Mouse (Mus musculus) cerebellum, postnatal 4 days (tissue): ENCODE measurements at regions not wholly inside any gene's neighbourhood (a gene's known extent, or its start where the extent isn't known, plus 50 kb on each side); places are given as distances from the start of the nearest gene placed in this dataset.

ENCODE experiments used
- DNase-seq, 2 experiments: peaks; one replicate each; pipeline ENCODE4 v3.0.0; 2022; ENCODE audit warnings: low spot score in 2 of 2, mixed read lengths in 1 of 2

DNA sequence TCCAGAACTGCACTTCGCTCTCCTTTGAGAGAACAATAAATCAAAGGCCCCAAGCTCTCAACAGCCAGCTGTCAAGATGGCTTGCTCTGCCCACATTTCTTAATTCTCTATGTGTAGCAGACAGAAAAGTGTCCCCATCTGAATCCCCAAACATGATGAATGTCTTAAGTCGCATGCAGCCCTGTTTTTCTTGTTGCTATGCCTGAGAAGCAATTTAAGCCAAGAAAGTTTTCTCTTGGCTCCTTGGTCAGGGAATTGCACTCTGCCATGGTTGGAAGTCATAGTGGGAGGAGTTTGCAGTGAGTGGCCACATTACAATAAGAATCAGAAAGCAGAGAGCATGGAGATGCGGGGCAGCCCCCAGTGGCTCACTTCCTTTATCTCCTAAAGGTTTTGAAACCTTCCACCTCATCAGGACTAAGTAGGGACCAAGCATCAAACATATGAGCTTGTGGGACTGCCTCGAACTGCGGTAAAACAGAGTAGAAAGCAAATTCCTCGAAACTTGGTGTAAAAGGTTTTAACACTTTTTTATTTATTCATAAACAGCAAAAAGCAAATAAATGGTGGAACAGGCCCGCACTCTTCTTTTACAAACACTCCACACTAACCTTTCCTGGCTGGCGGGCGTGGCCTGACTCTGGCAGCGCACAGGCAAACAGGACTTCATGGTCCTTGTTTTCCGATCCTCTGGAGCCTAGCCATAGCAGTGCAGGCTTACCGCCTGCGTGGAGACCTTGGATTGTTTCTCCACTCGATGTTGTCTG, 227.4 kb downstream of the Ankrd50 start:
- no peak for DNase-seq

DNA sequence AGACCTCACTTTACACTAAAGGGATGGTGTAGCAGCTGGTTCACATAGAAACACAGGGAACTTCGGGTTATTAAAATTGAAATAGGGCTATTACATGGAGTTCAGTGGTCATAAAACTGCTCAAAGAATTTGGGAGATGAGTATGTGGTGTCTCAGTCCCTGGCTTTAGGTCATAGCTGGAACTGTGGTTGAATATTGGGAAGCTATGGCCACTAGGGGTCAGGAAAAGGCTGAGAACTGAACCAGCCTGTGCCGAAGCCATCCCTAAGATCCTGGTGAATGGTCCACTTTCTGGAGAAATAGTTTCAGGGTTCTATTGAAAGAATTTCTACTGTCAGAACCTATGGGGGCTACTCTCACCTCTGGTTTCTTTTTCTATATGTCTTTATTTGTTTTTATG, 229.0 kb downstream of the Ankrd50 start:
- DNase-seq = peak in 1 of 2 experiments; percentile 31

DNA sequence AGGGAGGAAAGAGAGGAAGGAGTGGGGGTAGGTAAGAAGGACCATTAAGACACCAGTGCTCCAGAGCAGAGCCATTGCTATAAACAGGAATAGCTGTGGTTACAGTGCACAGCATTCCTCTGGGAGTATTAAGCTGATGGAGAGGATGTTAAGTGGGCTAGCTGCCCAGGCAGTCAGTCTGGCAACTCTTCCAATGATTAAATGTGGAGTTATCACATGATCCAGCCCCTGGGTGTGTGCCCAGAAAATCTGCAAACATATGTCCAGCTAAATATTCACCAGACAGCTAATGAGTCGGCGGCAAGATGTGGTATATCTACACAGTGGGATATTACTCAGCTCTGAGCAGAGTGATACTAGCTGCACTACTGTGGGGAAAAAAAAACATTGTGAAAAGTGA, 229.7 kb downstream of the Ankrd50 start:
- peak; percentile 33 to 81 for DNase-seq

DNA sequence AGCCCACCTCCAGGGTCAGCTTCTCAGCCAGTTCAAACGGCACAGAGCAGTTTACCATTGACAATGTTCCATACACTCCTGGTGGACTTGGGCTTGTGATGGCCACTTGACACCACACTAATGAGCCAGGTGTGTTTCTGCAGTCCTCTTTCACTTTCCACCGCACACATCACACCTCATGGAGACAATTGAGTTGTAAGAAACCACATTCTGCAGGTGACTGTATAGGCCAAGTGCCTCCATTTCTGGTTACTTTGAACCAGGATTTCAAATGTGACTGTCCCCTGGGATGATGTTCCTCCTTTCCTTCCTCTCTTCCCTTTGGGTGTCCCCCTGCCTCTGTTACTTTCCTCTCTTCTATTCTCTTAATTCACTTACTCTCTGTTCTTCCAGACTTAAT, 233.1 kb downstream of the Ankrd50 start:
- DNase-seq = no peak

DNA sequence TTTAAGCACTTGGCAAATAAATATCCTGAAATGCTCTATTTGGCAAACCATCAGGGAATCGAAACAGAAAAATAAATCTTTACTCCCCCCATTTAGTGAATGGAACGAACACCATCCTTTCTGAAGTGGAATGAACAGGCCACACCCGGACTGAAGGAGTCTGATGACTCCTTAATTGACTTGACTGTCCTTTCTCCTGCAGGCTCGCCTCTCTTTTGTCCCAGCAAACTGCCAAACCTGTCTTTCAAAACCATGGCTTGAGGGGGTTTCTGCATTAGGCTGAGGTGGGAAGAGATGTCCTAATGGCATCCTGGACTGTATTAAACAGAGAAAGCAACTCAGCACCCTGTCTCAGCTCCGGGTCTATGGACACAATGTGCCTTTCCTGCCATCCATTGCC, 234.1 kb downstream of the Ankrd50 start:
- no peak for DNase-seq

GRCm38 (mm10) chr3:38248941-38249340, 235.7 kb downstream of the Ankrd50 start:
- DNase-seq = no peak

DNA sequence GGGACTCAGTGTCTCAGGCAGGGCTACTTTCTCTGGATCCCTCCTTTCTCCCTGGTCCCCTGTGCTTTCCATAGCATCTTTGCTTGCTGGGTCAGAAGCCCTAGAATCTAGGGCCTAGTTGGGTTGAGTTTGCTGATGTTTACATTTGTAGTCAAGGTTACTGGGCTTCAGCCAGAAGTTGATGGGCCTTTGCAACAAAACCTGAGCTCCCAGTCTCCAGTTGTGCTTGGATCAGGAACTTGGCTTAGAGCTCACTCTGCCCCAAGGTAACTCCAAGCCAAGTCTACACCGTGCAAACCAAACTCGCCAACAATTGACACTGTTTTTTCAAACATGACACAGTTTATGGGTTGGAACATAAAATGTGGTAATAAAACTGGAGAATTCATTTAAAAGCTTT, 238.2 kb downstream of the Ankrd50 start:
- no peak for DNase-seq

DNA sequence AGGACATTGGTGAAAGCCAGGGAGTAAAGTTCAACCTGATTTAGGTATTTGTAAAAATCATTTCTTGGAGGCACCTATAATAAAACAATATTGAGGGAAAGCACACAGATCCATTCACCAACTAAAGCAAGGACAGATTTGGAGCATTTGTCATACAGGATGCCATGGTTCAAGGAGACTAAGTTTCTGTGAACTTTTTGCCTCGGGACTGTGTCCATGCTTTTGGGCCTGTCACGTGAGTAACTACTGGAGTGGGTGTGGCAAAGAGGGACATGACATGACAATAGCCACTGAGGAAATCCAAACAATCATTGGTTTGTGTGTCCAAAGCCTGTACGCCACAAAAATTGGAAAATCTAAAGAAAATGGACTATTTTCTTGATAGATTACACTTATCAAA, 241.4 kb downstream of the Ankrd50 start:
- DNase-seq = no peak

GRCm38 (mm10) chr3:38237616-38238015, 247.0 kb downstream of the Ankrd50 start:
- no peak for DNase-seq

DNA sequence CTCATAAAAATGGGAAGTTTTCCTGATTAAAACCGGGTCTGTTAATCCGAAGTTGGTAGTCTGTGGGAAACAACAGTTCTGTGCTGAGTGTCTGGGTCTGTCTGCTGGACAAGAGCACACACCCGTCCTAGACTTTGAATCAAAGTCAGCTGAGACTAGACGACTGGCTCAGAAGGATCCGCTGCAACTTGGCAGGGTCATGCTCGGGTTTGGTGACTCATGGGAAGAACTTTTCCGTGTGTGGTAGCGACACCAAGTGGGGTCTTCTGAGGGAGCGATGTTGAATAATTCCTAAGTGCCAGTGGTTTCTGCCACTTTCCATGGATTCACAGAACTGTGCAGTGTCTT, 248.9 kb downstream of the Ankrd50 start:
- no peak for DNase-seq

- DNase-seq = no peak
These were observed 249.5 kb downstream of the Ankrd50 start for GRCm38 (mm10) chr3:38235033-38235735.

- DNase-seq = no peak
These were observed 250.1 kb downstream of the Ankrd50 start for GRCm38 (mm10) chr3:38234534-38234933.

DNA sequence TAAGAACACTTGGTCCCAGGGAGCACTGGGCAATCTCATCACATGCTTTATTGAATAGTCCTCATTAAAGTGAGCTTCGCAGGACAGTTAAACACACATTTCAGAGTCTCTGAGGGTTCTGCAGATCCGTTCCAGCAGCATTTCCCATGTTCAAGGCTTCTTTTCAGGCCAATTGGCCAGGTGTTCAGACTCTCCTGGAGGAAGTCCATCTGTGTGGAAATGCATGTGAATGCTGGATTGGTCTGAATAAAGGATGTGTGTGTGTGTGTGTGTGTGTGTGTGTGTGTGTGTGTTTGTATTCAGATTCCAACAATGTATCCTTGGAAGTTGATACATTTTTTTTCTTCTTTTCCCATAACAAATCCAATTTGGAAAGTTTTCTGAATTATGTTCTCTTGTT, 250.6 kb downstream of the Ankrd50 start:
- DNase-seq = no peak

DNA sequence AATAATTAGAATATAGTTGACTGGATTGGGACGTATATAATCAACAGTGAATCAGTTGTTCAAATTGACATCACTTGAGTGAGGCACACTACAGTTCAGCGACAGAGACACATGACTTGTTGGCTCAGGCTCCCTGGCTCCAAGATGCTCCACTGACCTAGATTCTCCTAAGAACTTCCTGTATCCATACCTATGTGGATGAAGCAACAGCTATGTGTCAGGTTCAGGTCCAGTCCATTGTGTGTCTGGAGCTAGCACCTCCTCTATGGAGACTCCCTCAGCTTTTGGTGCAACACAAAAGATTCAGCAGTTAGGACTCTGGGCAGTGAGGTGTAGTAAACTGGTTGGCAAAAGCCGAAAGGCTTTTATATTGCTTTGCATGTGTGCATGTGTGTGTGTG, 251.6 kb downstream of the Ankrd50 start:
- DNase-seq = no peak

DNA sequence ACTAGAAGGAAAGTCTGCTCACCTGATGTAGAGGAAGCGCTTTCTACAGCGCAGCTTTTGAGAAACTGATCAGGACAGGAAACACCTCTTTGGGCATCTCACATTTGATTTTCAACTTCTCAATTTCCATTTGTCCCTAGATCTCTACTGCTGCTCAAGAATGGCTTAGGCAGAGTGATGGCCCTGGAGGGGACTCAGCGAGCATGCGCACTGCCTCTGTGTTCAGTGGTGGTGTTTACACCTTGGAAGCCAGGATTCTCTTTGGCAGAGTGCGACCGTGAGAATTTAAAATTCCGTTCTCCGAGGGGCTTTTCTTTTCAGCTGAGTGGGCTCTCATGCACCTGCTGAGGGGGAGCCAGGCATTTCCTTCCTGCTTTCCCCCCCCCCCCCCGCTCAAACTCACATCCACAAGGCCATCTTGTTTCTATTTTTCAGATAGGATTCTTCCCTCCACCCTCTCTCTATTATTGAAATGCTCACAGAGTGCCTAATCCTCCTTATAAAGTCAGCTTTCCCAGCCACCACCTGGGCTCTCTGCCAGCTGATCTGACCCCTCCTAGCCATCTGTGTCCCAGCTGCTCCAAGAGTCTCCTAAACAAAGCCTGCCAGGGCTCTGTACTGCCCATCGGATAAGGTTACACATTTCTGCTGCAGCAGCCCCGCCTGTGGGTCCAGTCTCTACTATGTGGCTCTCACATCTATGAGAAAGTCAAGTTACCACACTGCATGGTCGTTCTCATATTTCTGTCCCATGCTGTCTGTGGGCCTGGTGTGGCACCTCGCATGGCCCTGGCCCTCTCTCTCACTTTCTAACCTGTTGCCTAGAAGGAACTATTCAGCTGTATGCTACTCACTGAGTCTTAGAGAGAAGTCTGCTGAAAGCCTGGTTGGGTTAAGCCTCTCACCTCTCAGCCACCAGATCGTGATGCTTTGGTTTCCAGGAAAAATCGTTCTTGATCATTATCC, 252.2 kb downstream of the Ankrd50 start:
- peak in 1 of 2 experiments; percentile 84 for DNase-seq

GRCm38 (mm10) chr3:38231506-38231905, 253.1 kb downstream of the Ankrd50 start:
- DNase-seq = no peak

DNA sequence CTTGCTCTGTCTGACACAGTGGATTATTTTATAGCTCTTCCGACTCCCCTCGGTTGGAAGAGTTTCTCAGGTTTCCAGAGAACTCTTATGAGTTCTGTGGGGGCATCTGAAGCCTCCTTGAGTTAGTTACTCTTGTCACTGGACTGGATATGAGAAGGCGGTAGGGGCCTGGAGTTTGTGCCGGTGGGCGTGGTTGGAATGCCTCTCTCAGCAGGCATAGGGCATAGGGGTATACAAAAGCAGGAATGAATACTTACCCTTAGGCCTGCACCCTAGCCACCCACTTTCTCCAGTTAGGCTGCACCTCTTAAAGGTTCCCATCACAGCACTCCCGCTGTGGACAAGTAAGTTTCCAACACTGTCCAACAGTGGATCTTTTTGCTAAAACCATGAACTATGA, 253.8 kb downstream of the Ankrd50 start:
- DNase-seq = no peak

DNA sequence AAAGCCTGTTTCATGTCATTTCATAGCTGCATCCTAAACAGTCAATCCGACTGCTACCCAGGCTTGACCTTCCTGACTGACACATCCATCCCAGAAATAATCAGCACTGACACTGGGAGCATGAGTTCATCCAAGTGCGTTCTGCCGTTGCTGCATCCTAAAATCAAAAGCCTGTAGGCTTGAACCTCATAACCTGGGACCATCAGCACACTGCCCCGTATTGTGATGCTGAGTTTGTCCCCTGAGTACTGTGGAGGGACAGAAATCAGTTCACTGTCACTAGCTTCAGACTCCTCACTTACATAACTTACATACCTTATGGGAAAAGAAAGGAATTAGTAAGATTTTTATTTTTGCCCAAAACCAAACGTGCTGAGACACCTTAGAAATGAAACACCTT, 255.0 kb downstream of the Ankrd50 start:
- no peak for DNase-seq

GRCm38 (mm10) chr3:38229051-38229450, 255.6 kb downstream of the Ankrd50 start:
- no peak for DNase-seq

DNA sequence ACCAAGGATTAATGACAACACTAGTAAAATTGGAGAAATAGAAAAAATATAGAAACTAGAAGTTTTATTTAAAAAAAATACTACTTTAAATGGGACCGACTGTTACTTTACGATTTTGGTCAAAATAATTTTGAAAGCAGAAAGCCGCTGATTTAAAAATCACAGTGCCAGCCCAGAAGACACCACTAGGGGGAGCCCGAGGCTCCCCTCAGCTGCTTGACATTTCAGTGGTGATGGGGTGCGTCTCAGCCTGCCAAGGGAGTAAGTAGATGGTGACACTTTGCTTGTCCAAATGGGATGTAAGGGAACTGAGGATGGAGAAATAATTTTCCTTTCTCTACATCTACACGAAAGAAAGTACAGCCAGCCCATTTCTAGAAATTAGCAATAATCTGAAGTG, 257.0 kb downstream of the Ankrd50 start:
- DNase-seq = peak in 1 of 2 experiments; percentile 77

- DNase-seq = no peak
These were observed 257.5 kb downstream of the Ankrd50 start for GRCm38 (mm10) chr3:38227121-38227520.

GRCm38 (mm10) chr3:38226147-38226546, 258.5 kb downstream of the Ankrd50 start:
- DNase-seq = no peak
